Mouse (Mus musculus) layer of hippocampus, adult 2 months (tissue): Measurements from ENCODE around the gene Srsx. TPM values are rescaled to one million over a fixed set of nuclear protein-coding genes. Genes with fewer than 3 reads are reported as not detected.
"Not testable (repeated sequence)": the region's sequence is repeated elsewhere in the genome, so short reads cannot be mapped to it uniquely, and the experiment has no call there.

Source experiments
- DNase-seq, 2 experiments: peaks; one replicate each; pipeline ENCODE4 v3.0.0; 2022; ENCODE audit warnings: low spot score in 2 of 2
- H3K27ac ChIP-seq: fragments of 200-600 bp; 2 replicates; pipeline ENCODE4 v1.8.1; 2022
- H3K4me3 ChIP-seq: fragments of 200-600 bp; 2 replicates; pipeline ENCODE4 v1.8.1; 2022; ENCODE audit warnings: mild to moderate bottlenecking
- long read RNA-seq, 2 experiments: library from polyadenylated mRNA; stranded (forward); transcript quantifications; one replicate each; pipeline ENCODE4 v2.0.0; 2021; ENCODE audit warnings: borderline mapping rate in 2 of 2
- total RNA-seq, 2 experiments: library from RNA; stranded (reverse); gene quantifications; 2 replicates each; pipeline ENCODE4 v1.2.3; 2021

Srsx gene
- total RNA-seq, result not detected
- long read RNA-seq, experiment 1, result 0 reads
- long read RNA-seq, experiment 2, result 0 reads

DNA sequence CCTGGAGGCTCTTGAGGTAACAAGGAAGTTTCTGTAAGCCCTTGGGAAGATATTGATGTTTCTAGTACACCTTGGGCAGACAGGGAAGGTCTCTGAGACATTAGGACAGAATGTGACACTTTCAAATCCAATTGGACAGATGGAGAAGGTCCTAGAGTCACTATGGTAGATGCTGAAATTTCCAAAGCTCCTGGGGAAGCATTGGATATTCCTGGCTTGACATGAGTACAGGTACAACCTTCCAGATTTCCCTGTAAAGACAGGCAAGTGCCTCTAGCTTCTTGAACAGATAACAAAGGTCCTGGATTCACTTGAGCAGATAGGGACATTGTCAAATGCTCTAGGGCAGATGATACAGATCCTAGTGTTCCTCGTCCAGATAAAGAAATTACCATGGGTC, at the start of gene Srsx:
TSS of gene Srsx (minus strand) at position 101 of the 400 bp plus-strand sequence.
- not testable (repeated sequence) for H3K27ac ChIP-seq, H3K4me3 ChIP-seq, DNase-seq

DNA sequence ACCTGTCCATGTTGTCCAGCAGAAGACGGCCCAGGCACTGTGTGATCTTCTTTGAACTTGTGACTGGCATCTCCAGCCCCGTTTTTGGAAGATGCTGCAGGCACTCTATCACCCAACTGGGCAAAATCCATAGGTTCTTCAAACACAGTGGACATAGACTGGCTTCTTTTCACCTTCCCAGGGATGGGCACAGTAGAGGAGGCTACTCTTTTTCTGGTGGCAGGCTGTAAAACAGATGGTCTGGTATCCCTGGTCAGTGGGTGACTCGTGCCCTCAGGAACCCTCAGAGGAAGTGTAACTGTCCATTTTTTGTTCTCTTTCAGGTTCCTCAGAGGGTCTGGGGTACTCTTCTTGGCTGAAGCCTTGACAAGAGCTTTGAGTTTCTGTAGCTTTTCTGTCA, 24.5 kb upstream of the Srsx start, which contains the start of gene Gm17577:
TSS of gene Gm17577 (minus strand) at position 101 of the 400 bp plus-strand sequence.
- H3K27ac ChIP-seq, DNase-seq, H3K4me3 ChIP-seq: not testable (repeated sequence)

Other genes with a start within 250 kb of the Srsx start
- not detected for gene Gm17521, start 192.8 kb downstream of the Srsx start, total RNA-seq
- 1 to 10 TPM; 4.5 to 4.7 TPM for gene Cldn34c1, start 119.0 kb downstream of the Srsx start, total RNA-seq
- gene Gm17577, start 24.4 kb upstream of the Srsx start, total RNA-seq, result not detected